Mouse (Mus musculus): Measurements from ENCODE around the gene Tent2. TPM values are rescaled to one million over a fixed set of nuclear protein-coding genes. Genes with fewer than 3 reads are reported as not detected.

Gene Tent2
- polyA plus RNA-seq, 2 experiments, result 23.3 to 35.8 TPM

GRCm38 (mm10) chr13:93137098-93137497 is 55.1 kb downstream of the Tent2 start:
- DNase-seq (ENCODE audit: low read depth in 3 of 3, low spot score in 3 of 3), result no peak
- Histone ChIP-seq H3K4me3 (ENCODE audit: insufficient read depth in 1 of 2, low read depth in 2 of 2, low read length in 2 of 2) (no peak overlapping the region), H3K27me3 (ENCODE audit: control insufficient read depth, insufficient read depth, low read length) (no peaks in the 10 kb centered on the region), H3K4me1 (replicated peaks; ENCODE audit: control insufficient read depth in 2 of 2, insufficient read depth in 2 of 2, low read length in 1 of 2) (no peaks in the 10 kb centered on the region), H3K27ac (no peak overlapping the region), H3K4me2 (ENCODE audit: low read depth) (no peak overlapping the region), H3K9ac (replicated peaks) (no peak overlapping the region), H3K9me3 (ENCODE audit: control insufficient read depth, low read length) (no peaks in the 10 kb centered on the region), H3K36me3 (replicated peaks; ENCODE audit: control insufficient read depth, insufficient read depth, low read depth) (no peaks in the 10 kb centered on the region)
- ATAC-seq (ENCODE audit: insufficient read depth), result no peak
- 68% methylated on average over 7 of the region's 7 CpGs for whole genome bisulfite sequencing (ENCODE audit: insufficient replicate concordance)
- TF ChIP-seq CTCF (IDR thresholded peaks at IDR 0.05; ENCODE audit: low read depth) (no peak), EP300 (IDR thresholded peaks at IDR 0.05; ENCODE audit: low read depth) (no peak)

DNA sequence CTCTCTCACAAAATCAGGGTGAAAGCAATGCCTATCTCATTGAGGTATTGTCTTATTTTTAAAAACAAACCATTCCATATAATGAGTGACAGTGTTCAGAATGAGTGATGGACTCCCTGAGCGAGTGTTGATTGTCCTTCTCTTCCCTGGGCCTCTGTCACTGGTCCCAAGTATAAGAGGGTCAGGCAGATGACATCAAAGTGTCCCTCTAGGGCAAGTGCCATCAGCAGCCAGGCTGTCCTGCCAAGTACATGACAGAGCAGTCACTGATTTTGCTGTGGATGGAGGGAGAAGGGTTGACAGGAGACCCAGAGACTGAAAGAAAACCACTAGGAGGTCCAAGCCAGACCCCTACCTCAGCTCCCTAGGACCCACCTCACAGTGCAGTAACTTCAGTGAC is 55.9 kb downstream of the Tent2 start:
- no peak overlapping the region for H3K4me2 ChIP-seq (ENCODE audit: low read depth)
- no peaks in the 10 kb centered on the region for H3K4me1 ChIP-seq (replicated peaks; ENCODE audit: control insufficient read depth in 2 of 2, insufficient read depth in 2 of 2, low read length in 1 of 2)
- TF ChIP-seq EP300 (IDR thresholded peaks at IDR 0.05; ENCODE audit: low read depth), result no peak
- no peak for TF ChIP-seq CTCF (IDR thresholded peaks at IDR 0.05; ENCODE audit: low read depth)
- ATAC-seq (ENCODE audit: insufficient read depth), result no peak
- WGBS (ENCODE audit: insufficient replicate concordance), result 62% methylated on average over 1 of the region's 1 CpGs
- no peaks in the 10 kb centered on the region for H3K9me3 ChIP-seq (ENCODE audit: control insufficient read depth, low read length)
- no peaks in the 10 kb centered on the region for H3K36me3 ChIP-seq (replicated peaks; ENCODE audit: control insufficient read depth, insufficient read depth, low read depth)
- no peaks in the 10 kb centered on the region for H3K27me3 ChIP-seq (ENCODE audit: control insufficient read depth, insufficient read depth, low read length)
- no peak for DNase-seq (ENCODE audit: low read depth in 3 of 3, low spot score in 3 of 3)
- H3K27ac ChIP-seq, result no peak overlapping the region
- H3K9ac ChIP-seq (replicated peaks), result no peak overlapping the region
- H3K4me3 ChIP-seq (ENCODE audit: insufficient read depth in 1 of 2, low read depth in 2 of 2, low read length in 2 of 2), result no peak overlapping the region

- ATAC-seq (ENCODE audit: insufficient read depth) (no peak), DNase-seq (ENCODE audit: low read depth in 3 of 3, low spot score in 3 of 3) (no peak)
- no peaks in the 10 kb centered on the region for H3K9me3 ChIP-seq (ENCODE audit: control insufficient read depth, low read length)
- no peak overlapping the region for H3K9ac ChIP-seq (replicated peaks)
- H3K27me3 ChIP-seq (ENCODE audit: control insufficient read depth, insufficient read depth, low read length), result no peaks in the 10 kb centered on the region
- H3K36me3 ChIP-seq (replicated peaks; ENCODE audit: control insufficient read depth, insufficient read depth, low read depth), result no peaks in the 10 kb centered on the region
- no peak overlapping the region for H3K4me3 ChIP-seq (ENCODE audit: insufficient read depth in 1 of 2, low read depth in 2 of 2, low read length in 2 of 2)
- TF ChIP-seq EP300 (IDR thresholded peaks at IDR 0.05; ENCODE audit: low read depth) (no peak), CTCF (IDR thresholded peaks at IDR 0.05; ENCODE audit: low read depth) (no peak)
- no peaks in the 10 kb centered on the region for H3K4me1 ChIP-seq (replicated peaks; ENCODE audit: control insufficient read depth in 2 of 2, insufficient read depth in 2 of 2, low read length in 1 of 2)
- no peak overlapping the region for H3K27ac ChIP-seq
- WGBS (ENCODE audit: insufficient replicate concordance), result 58% methylated on average over 2 of the region's 2 CpGs
- no peak overlapping the region for H3K4me2 ChIP-seq (ENCODE audit: low read depth)
Measured at GRCm38 (mm10) chr13:93135501-93135900, 56.7 kb downstream of the Tent2 start.

GRCm38 (mm10) chr13:93130674-93131073 is 61.5 kb downstream of the Tent2 start:
- no peak for TF ChIP-seq EP300 (IDR thresholded peaks at IDR 0.05; ENCODE audit: low read depth)
- no peak for TF ChIP-seq CTCF (IDR thresholded peaks at IDR 0.05; ENCODE audit: low read depth)
- Histone ChIP-seq H3K9me3 (ENCODE audit: control insufficient read depth, low read length) (no peaks in the 10 kb centered on the region), H3K9ac (replicated peaks) (no peak overlapping the region), H3K4me3 (ENCODE audit: insufficient read depth in 1 of 2, low read depth in 2 of 2, low read length in 2 of 2) (no peak overlapping the region), H3K4me1 (replicated peaks; ENCODE audit: control insufficient read depth in 2 of 2, insufficient read depth in 2 of 2, low read length in 1 of 2) (no peaks in the 10 kb centered on the region), H3K27ac (no peak overlapping the region), H3K4me2 (ENCODE audit: low read depth) (no peak overlapping the region), H3K36me3 (replicated peaks; ENCODE audit: control insufficient read depth, insufficient read depth, low read depth) (no peaks in the 10 kb centered on the region), H3K27me3 (ENCODE audit: control insufficient read depth, insufficient read depth, low read length) (no peaks in the 10 kb centered on the region)
- 59% methylated on average over 3 of the region's 3 CpGs for WGBS (ENCODE audit: insufficient replicate concordance)
- ATAC-seq (ENCODE audit: insufficient read depth) (no peak), DNase-seq (ENCODE audit: low read depth in 3 of 3, low spot score in 3 of 3) (no peak)

DNA sequence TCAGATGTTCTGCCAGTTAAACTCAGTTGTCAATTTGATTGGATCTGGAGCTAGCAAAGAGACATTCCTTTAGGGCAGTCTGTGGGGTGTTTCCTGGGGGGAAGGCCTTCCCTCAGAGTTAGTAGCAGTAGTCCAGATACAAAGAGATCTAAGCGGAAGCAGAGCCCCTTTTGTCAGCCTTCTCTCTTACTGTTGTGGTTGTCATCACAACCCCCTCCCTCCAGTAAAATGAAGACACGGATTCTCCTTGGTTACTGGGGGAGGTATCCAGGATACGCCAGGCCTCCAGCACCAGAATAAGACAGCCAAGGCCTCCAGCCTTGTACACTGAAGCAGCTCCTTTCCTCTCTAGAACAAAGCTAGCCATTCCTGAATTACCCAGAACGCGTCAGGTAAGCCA is 63.2 kb downstream of the Tent2 start:
- Histone ChIP-seq H3K36me3 (replicated peaks; ENCODE audit: control insufficient read depth, insufficient read depth, low read depth) (no peaks in the 10 kb centered on the region), H3K9me3 (ENCODE audit: control insufficient read depth, low read length) (no peaks in the 10 kb centered on the region), H3K4me2 (ENCODE audit: low read depth) (no peak overlapping the region), H3K4me3 (ENCODE audit: insufficient read depth in 1 of 2, low read depth in 2 of 2, low read length in 2 of 2) (no peak overlapping the region), H3K27ac (no peak overlapping the region), H3K4me1 (replicated peaks; ENCODE audit: control insufficient read depth in 2 of 2, insufficient read depth in 2 of 2, low read length in 1 of 2) (no peaks in the 10 kb centered on the region), H3K27me3 (ENCODE audit: control insufficient read depth, insufficient read depth, low read length) (no peaks in the 10 kb centered on the region), H3K9ac (replicated peaks) (no peak overlapping the region)
- ATAC-seq (ENCODE audit: insufficient read depth) (no peak), DNase-seq (ENCODE audit: low read depth in 3 of 3, low spot score in 3 of 3) (no peak)
- 79% methylated on average over 5 of the region's 5 CpGs for WGBS (ENCODE audit: insufficient replicate concordance)
- no peak for TF ChIP-seq EP300 (IDR thresholded peaks at IDR 0.05; ENCODE audit: low read depth)
- TF ChIP-seq CTCF (IDR thresholded peaks at IDR 0.05; ENCODE audit: low read depth), result no peak

All from liver, embryonic 14.5 days (tissue).